Mouse (Mus musculus): ENCODE measurements around the gene Eif4g2.

DNA sequence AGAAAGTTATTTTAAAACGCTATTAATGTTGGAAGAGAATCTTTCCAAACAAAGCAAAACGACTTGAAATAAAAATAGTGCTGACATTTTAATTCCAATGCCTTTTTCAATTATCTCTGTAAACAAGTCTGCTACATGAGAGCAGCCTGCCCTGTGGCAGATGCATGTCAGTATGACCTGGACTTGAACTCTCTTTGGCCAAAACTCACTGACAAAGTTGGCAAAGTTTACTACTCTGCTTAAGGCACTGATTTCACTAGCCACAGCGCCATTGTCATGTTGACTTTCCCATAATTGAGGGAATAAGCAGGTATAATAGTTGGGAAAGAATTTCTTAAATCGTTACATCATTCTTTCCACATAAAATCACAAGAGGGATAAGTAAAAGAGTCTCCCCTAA, 62.0 kb downstream of the Eif4g2 start:
- TF ChIP-seq CTCF (IDR thresholded peaks at IDR 0.05; ENCODE audit: extremely low read depth, insufficient read depth, low read length) (no peak), POLR2A (IDR thresholded peaks at IDR 0.05; ENCODE audit: extremely low read depth, insufficient read depth, low read length) (no peak)

Measured in cortical plate, adult 2 months (tissue).